Mouse (Mus musculus) heart, postnatal 14 days (tissue): ENCODE results near the gene Ptprm. TPM values are rescaled to one million over a fixed set of nuclear protein-coding genes. Genes with fewer than 3 reads are reported as not detected.

Experiments
- DNase-seq, 2 experiments: peaks; one replicate each; pipeline ENCODE4 v3.0.0; 2021 to 2022
- intact Hi-C: fragments of 180-260 bp; cut with DNase I; formaldehyde crosslinking; loops from one replicate; pipeline ENCODE4 v1.15.1; 2025
- total RNA-seq, 2 experiments: library from RNA; stranded (reverse); gene quantifications; 2 replicates each; pipeline ENCODE4 v1.2.3; 2021

Ptprm gene
- total RNA-seq, 2 experiments from 2014 or later, result 100 to 104 TPM

GRCm38 (mm10) chr17:67165876-67166275, 188.4 kb downstream of the Ptprm start:
- intact Hi-C loops, result no loop called here
- peak in 1 of 2 experiments; percentile 11 for DNase-seq

GRCm38 (mm10) chr17:67159611-67160010, 194.6 kb downstream of the Ptprm start:
- DNase-seq, result no peak

GRCm38 (mm10) chr17:67157089-67157752, 197.0 kb downstream of the Ptprm start:
- intact Hi-C loops, result no loop called here
- no peak for DNase-seq

More at GRCm38 (mm10) chr17:67159611-67160010, 194.6 kb downstream of the Ptprm start:
- intact Hi-C loops, result no loop called here

- intact Hi-C loops, result no loop called here
- no peak for DNase-seq
Measured at GRCm38 (mm10) chr17:67152218-67152617, 202.0 kb downstream of the Ptprm start.

GRCm38 (mm10) chr17:67150441-67150840, 203.8 kb downstream of the Ptprm start:
- DNase-seq, result no peak
- intact Hi-C loops, result no loop called here

- no peak for DNase-seq
- intact Hi-C loops, result no loop called here
Measured at GRCm38 (mm10) chr17:67142183-67142756, 212.0 kb downstream of the Ptprm start.

- peak in 1 of 2 experiments; percentile 48 for DNase-seq
Measured at GRCm38 (mm10) chr17:67140502-67140901, 213.8 kb downstream of the Ptprm start.

GRCm38 (mm10) chr17:67138981-67139380, 215.3 kb downstream of the Ptprm start:
- intact Hi-C loops, result loop anchor here (2.0 to 5.0 kb wide), 2 partner anchors 33 to 72 kb away; no protein-coding TSS in a partner anchor
- no peak for DNase-seq

More at GRCm38 (mm10) chr17:67140502-67140901, 213.8 kb downstream of the Ptprm start:
- intact Hi-C loops, result no loop called here

- intact Hi-C loops, result loop anchor here (5.0 kb wide), 1 partner anchor 35 kb away; no protein-coding TSS in a partner anchor
- no peak for DNase-seq
Measured at GRCm38 (mm10) chr17:67136876-67137275, 217.4 kb downstream of the Ptprm start.

- DNase-seq, result peak; percentile 28 to 37
- intact Hi-C loops, result loop anchor here (5.0 kb wide), 1 partner anchor 36 kb away; no protein-coding TSS in a partner anchor
Measured at GRCm38 (mm10) chr17:67136421-67136820, 217.8 kb downstream of the Ptprm start.

- DNase-seq, result no peak
- intact Hi-C loops, result loop anchor here (5.0 kb wide), 1 partner anchor 218 kb away; the partner anchor contains the start of gene Ptprm
Measured at GRCm38 (mm10) chr17:67134235-67134634, 220.0 kb downstream of the Ptprm start.

GRCm38 (mm10) chr17:67133440-67134103, 220.7 kb downstream of the Ptprm start:
- DNase-seq, result peak; percentile 76 to 80
- intact Hi-C loops, result loop anchor here (5.0 kb wide), 1 partner anchor 219 kb away; the partner anchor contains the start of gene Ptprm

- DNase-seq, result no peak
- intact Hi-C loops, result loop anchor here (5.0 kb wide), 1 partner anchor 219 kb away; the partner anchor contains the start of gene Ptprm
Measured at GRCm38 (mm10) chr17:67133026-67133425, 221.2 kb downstream of the Ptprm start.

GRCm38 (mm10) chr17:67127530-67127929, 226.7 kb downstream of the Ptprm start:
- intact Hi-C loops, result no loop called here
- DNase-seq, result no peak

- DNase-seq, result no peak
- intact Hi-C loops, result no loop called here
Measured at GRCm38 (mm10) chr17:67125596-67125995, 228.7 kb downstream of the Ptprm start.

- no peak for DNase-seq
- intact Hi-C loops, result no loop called here
Measured at GRCm38 (mm10) chr17:67124294-67124693, 230.0 kb downstream of the Ptprm start.

- intact Hi-C loops, result no loop called here
- DNase-seq, result no peak
Measured at GRCm38 (mm10) chr17:67123722-67124121, 230.5 kb downstream of the Ptprm start.

GRCm38 (mm10) chr17:67120863-67121262, 233.4 kb downstream of the Ptprm start:
- DNase-seq, result no peak
- intact Hi-C loops, result no loop called here

- no peak for DNase-seq
- intact Hi-C loops, result no loop called here
Measured at GRCm38 (mm10) chr17:67118676-67119340, 235.4 kb downstream of the Ptprm start.

GRCm38 (mm10) chr17:67114842-67115241, 239.4 kb downstream of the Ptprm start:
- DNase-seq, result peak; percentile 30 to 53
- intact Hi-C loops, result no loop called here

- no peak for DNase-seq
- intact Hi-C loops, result no loop called here
Measured at GRCm38 (mm10) chr17:67112679-67113078, 241.6 kb downstream of the Ptprm start.
